Mouse (Mus musculus) midbrain, embryonic 11.5 days (tissue): ENCODE measurements around the gene Olfr617. TPM values are rescaled to one million over a fixed set of nuclear protein-coding genes. Genes with fewer than 3 reads are reported as not detected.

ENCODE experiments used
- microRNA-seq: library from miRNA; unstranded; fragments of <30 nt; microRNA quantifications from one replicate; pipeline ENCODE4, GENCODE M21; 2017
- polyA plus RNA-seq: library from polyadenylated mRNA; unstranded; fragments of >200 nt; fragmentation: Nextera tagmentation; extraction: Ambion mirVana; gene quantifications from 2 replicates; pipeline ENCODE4 v1.2.1, GENCODE M21; 2014

Olfr617 gene
- polyA plus RNA-seq, 1 experiment from 2014 or later: not detected

Small RNA genes lying within 50 kb of the gene (microRNA-seq; reads per million reads assigned to microRNA genes)
- not detected for gene Gm26506

Other genes with a start within 250 kb of the Olfr617 start
- gene Olfr598, start 249.5 kb upstream of the Olfr617 start, polyA plus RNA-seq: not detected in 2 replicates
- not detected in 2 replicates for gene Olfr599, start 237.1 kb upstream of the Olfr617 start, polyA plus RNA-seq
- gene Olfr600, start 223.4 kb upstream of the Olfr617 start, polyA plus RNA-seq: not detected in 2 replicates
- not detected in 2 replicates for gene Olfr601, start 210.4 kb upstream of the Olfr617 start, polyA plus RNA-seq
- gene Olfr603, start 186.9 kb upstream of the Olfr617 start, polyA plus RNA-seq: not detected in 2 replicates
- gene Usp17lc, start 158.0 kb upstream of the Olfr617 start, polyA plus RNA-seq: not detected in 2 replicates
- not detected in 2 replicates for gene Olfr605, start 127.6 kb upstream of the Olfr617 start, polyA plus RNA-seq
- gene Olfr606, start 124.0 kb upstream of the Olfr617 start, polyA plus RNA-seq: not detected in 2 replicates
- not detected in 2 replicates for gene Olfr607, start 108.9 kb upstream of the Olfr617 start, polyA plus RNA-seq
- not detected in 2 replicates for gene Olfr608, start 103.2 kb upstream of the Olfr617 start, polyA plus RNA-seq
- gene Olfr609, start 75.0 kb upstream of the Olfr617 start, polyA plus RNA-seq: not detected in 2 replicates
- gene Olfr610, start 60.9 kb upstream of the Olfr617 start, polyA plus RNA-seq: not detected in 2 replicates
- not detected in 2 replicates for gene Olfr611, start 52.2 kb upstream of the Olfr617 start, polyA plus RNA-seq
- gene Olfr612, start 30.3 kb upstream of the Olfr617 start, polyA plus RNA-seq: not detected in 2 replicates
- gene Olfr613, start 25.0 kb upstream of the Olfr617 start, polyA plus RNA-seq: not detected in 2 replicates
- not detected in 2 replicates for gene Olfr615, start 17.0 kb upstream of the Olfr617 start, polyA plus RNA-seq
- not detected in 2 replicates for gene Olfr616, start 3.9 kb upstream of the Olfr617 start, polyA plus RNA-seq
- gene Olfr618, start 17.0 kb downstream of the Olfr617 start, polyA plus RNA-seq: not detected in 2 replicates
- not detected in 2 replicates for gene Olfr619, start 27.5 kb downstream of the Olfr617 start, polyA plus RNA-seq
- not detected in 2 replicates for gene Olfr620, start 39.5 kb downstream of the Olfr617 start, polyA plus RNA-seq
- not detected in 2 replicates for gene Olfr622, start 69.6 kb downstream of the Olfr617 start, polyA plus RNA-seq
- not detected in 2 replicates for gene Olfr623, start 90.6 kb downstream of the Olfr617 start, polyA plus RNA-seq
- 0.03 and 0.04 TPM in 2 replicates for gene Olfr624, start 98.1 kb downstream of the Olfr617 start, polyA plus RNA-seq
- not detected in 2 replicates for gene Olfr625-ps1, start 109.7 kb downstream of the Olfr617 start, polyA plus RNA-seq
- not detected in 2 replicates for gene Olfr243, start 141.6 kb downstream of the Olfr617 start, polyA plus RNA-seq
- not detected in 2 replicates for gene Olfr628, start 157.3 kb downstream of the Olfr617 start, polyA plus RNA-seq
- not detected in 2 replicates for gene Olfr629, start 171.9 kb downstream of the Olfr617 start, polyA plus RNA-seq
- gene Olfr630, start 184.3 kb downstream of the Olfr617 start, polyA plus RNA-seq: not detected in 2 replicates
- not detected in 2 replicates for gene Olfr69, start 198.5 kb downstream of the Olfr617 start, polyA plus RNA-seq
- gene Olfr68, start 206.6 kb downstream of the Olfr617 start, polyA plus RNA-seq: not detected in 2 replicates
- gene Olfr67, start 218.8 kb downstream of the Olfr617 start, polyA plus RNA-seq: not detected in 2 replicates
- gene Hbb-bt, start 240.9 kb downstream of the Olfr617 start, polyA plus RNA-seq: 767 and 794 TPM in 2 replicates